Mouse (Mus musculus): ENCODE results near the gene Dnajc22.

DNA sequence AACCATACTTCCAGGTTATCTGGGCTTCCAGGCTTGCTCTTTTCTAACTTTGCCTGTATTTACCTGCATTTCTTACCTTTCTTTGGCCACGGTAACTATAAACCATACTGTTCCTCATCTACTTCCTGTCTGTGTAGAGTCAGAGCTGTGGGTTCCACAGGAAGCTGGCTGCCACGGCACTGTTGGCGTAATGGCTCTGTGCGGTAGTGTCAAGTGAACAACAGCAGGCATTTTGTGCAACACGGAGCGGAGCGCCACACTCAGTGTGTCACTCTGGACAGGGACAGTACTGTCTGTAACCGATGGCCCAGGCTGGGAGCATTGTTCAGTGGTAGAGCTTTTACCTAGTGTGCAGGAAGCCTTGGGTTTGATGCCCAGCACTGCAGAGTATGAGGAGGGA, 60.5 kb downstream of the Dnajc22 start:
- TF ChIP-seq CTCF (IDR thresholded peaks at IDR 0.05; ENCODE audit: extremely low read depth, insufficient read depth, low read length) = no peak
- TF ChIP-seq POLR2A (IDR thresholded peaks at IDR 0.05; ENCODE audit: extremely low read depth, insufficient read depth, low read length) = no peak

All from cortical plate, adult 2 months (tissue).